21 mouse cellular contexts compared by ENCODE assay signal in genomic region chr16:78343792-78344191, GRCm38 (mm10). TPM values are rescaled to one million over a fixed set of nuclear protein-coding genes. Genes with fewer than 3 reads are reported as not detected.
DNase-seq lines count a peak whose midpoint lies in the region; ATAC-seq and TF ChIP-seq lines count a peak whose summit lies in the region.
"Had no signal": no experiment of that assay in that cellular context is flagged by ENCODE, and none has a peak within 500 bp of the region (broad histone marks: within the 10 kb centered on the region; RNA-seq: fewer than 3 reads in every experiment).

No protein-coding gene starts in this region.

- no peaks in the 10 kb centered on the region for H3K9me3 ChIP-seq in kidney, postnatal 0 days (replicated peaks; ENCODE audit: low read length)
- no peaks in the 10 kb centered on the region for H3K9me3 ChIP-seq in stomach, embryonic 14.5 days (ENCODE audit: control insufficient read depth, low read depth, low read length)
- H3K9me3 ChIP-seq: heart, embryonic 10.5 days; megakaryocyte, embryonic 14.5 days; neural tube, embryonic 12.5 days had no signal

- no peak for ATAC-seq in kidney, postnatal 0 days (replicated peaks; ENCODE audit: low FRiP score, low read depth)
- no peak; the same call in 1 of the 2 replicates for ATAC-seq in stomach, embryonic 14.5 days (ENCODE audit: insufficient number of reproducible peaks, insufficient read depth, low FRiP score, low read depth)
- ATAC-seq: forebrain, embryonic 16.5 days; hindbrain, embryonic 16.5 days had no signal

- DNase-seq in embryo, embryonic 10 days (ENCODE audit: low spot score) = peak; percentile 31
- DNase-seq in embryo, embryonic 9.5 days (ENCODE audit: extremely low spot score) = no peak
- DNase-seq in kidney, postnatal 0 days (ENCODE audit: low spot score) = peak; percentile 81
- no peak for DNase-seq in kidney, postnatal 10 days
- DNase-seq in forelimb bud, embryonic 11.5 days (ENCODE audit: low read depth, low spot score) = peak; percentile 38
- no peak for DNase-seq in cerebellum, adult 9-10 months
- no peak for DNase-seq in spleen, adult 18-20 months
- DNase-seq: adrenal gland, postnatal 36 days; cerebellum, postnatal 25 days; gastrocnemius, postnatal 36 days; heart, postnatal 36 days; kidney, postnatal 14 days; left cerebral cortex, postnatal 4 days; thymus, postnatal 25 days had no signal

- no peaks in the 10 kb centered on the region for H3K4me1 ChIP-seq in kidney, postnatal 0 days (replicated peaks; ENCODE audit: insufficient read depth, low read length)
- no peaks in the 10 kb centered on the region for H3K4me1 ChIP-seq in stomach, embryonic 14.5 days (ENCODE audit: control insufficient read depth, insufficient read depth, low read length)

- no peak overlapping the region for H3K4me3 ChIP-seq in kidney, postnatal 0 days (replicated peaks; ENCODE audit: low read depth, low read length)
- no peak overlapping the region for H3K4me3 ChIP-seq in stomach, embryonic 14.5 days (ENCODE audit: low read depth, low read length)
- H3K4me3 ChIP-seq: erythroblast, embryonic 14.5 days; heart, embryonic 10.5 days; megakaryocyte, embryonic 14.5 days; neural tube, embryonic 12.5 days had no signal

- no peak overlapping the region for H3K27ac ChIP-seq in kidney, postnatal 0 days
- H3K27ac ChIP-seq in stomach, embryonic 14.5 days (ENCODE audit: low read length) = peak overlapping the region; percentile 62; the same call in 1 of the 2 replicates
- H3K27ac ChIP-seq: heart, embryonic 10.5 days; neural tube, embryonic 12.5 days had no signal

- H3K4me2 ChIP-seq in kidney, postnatal 0 days (ENCODE audit: low read length) = no peak overlapping the region
- H3K4me2 ChIP-seq in stomach, embryonic 14.5 days (replicated peaks; ENCODE audit: low read depth, low read length) = no peak overlapping the region
- H3K4me2 ChIP-seq: neural tube, embryonic 12.5 days had no signal

- no peaks in the 10 kb centered on the region for H3K36me3 ChIP-seq in kidney, postnatal 0 days (ENCODE audit: insufficient read depth, low read length)
- no peaks in the 10 kb centered on the region for H3K36me3 ChIP-seq in stomach, embryonic 14.5 days (ENCODE audit: control insufficient read depth, insufficient read depth, low read length)

- TF ChIP-seq CTCF in kidney, postnatal 0 days (IDR thresholded peaks at IDR 0.05; ENCODE audit: low read depth) = no peak

- WGBS in kidney, postnatal 0 days = 42% methylated on average over 6 of the region's 6 CpGs
- WGBS in stomach, embryonic 14.5 days = 55% methylated on average over 6 of the region's 6 CpGs

- no peak overlapping the region for H3K9ac ChIP-seq in kidney, postnatal 0 days (ENCODE audit: low read depth, low read length)
- no peak overlapping the region for H3K9ac ChIP-seq in stomach, embryonic 14.5 days (replicated peaks; ENCODE audit: low read depth, low read length)
- H3K9ac ChIP-seq: neural tube, embryonic 12.5 days had no signal

- no peaks in the 10 kb centered on the region for H3K27me3 ChIP-seq in kidney, postnatal 0 days (ENCODE audit: insufficient read depth, low read length)
- H3K27me3 ChIP-seq in stomach, embryonic 14.5 days (ENCODE audit: control insufficient read depth, insufficient read depth, low read length) = no peaks in the 10 kb centered on the region
- H3K27me3 ChIP-seq: megakaryocyte, embryonic 14.5 days; neural tube, embryonic 12.5 days had no signal

RNA-seq across cellular contexts. Expression of gene Btg3, which starts 33.2 kb away (rescaled TPM):
- 62.9 and 65.0 TPM in 2 replicates for polyA plus RNA-seq in kidney, postnatal 0 days (2015; fragmentation: Nextera tagmentation; extraction: Ambion mirVana)
- polyA plus RNA-seq in stomach, embryonic 14.5 days (2014; fragmentation: Nextera tagmentation; extraction: Ambion mirVana) = 31.7 and 39.2 TPM in 2 replicates

RNA-seq across cellular contexts. Expression of gene Cxadr, which starts 42.5 kb away (rescaled TPM):
- polyA plus RNA-seq in kidney, postnatal 0 days (2015; fragmentation: Nextera tagmentation; extraction: Ambion mirVana) = 33.2 and 34.9 TPM in 2 replicates
- polyA plus RNA-seq in stomach, embryonic 14.5 days (2014; fragmentation: Nextera tagmentation; extraction: Ambion mirVana) = 50.1 and 56.3 TPM in 2 replicates
- polyA plus RNA-seq: erythroblast, embryonic 14.5 days had no signal

Comparison
In these comparisons a context has a peak if more than half of its experiments do, and no peak if none do; other contexts are left out.
1. DNase-seq: peak in embryo, embryonic 10 days (single experiment), kidney, postnatal 0 days (single experiment) and forelimb bud, embryonic 11.5 days (single experiment); none in embryo, embryonic 9.5 days (single experiment), kidney, postnatal 10 days (single experiment), cerebellum, adult 9-10 months (single experiment) and spleen, adult 18-20 months (0 of 2).